Mouse (Mus musculus) frontal cortex, postnatal 25 days (tissue): ENCODE measurements around the gene Pld5.

Experiments
- DNase-seq, 2 experiments: peaks; one replicate each; pipeline ENCODE4 v3.0.0; 2022; ENCODE audit warnings: low spot score in 2 of 2

Pld5 gene

DNA sequence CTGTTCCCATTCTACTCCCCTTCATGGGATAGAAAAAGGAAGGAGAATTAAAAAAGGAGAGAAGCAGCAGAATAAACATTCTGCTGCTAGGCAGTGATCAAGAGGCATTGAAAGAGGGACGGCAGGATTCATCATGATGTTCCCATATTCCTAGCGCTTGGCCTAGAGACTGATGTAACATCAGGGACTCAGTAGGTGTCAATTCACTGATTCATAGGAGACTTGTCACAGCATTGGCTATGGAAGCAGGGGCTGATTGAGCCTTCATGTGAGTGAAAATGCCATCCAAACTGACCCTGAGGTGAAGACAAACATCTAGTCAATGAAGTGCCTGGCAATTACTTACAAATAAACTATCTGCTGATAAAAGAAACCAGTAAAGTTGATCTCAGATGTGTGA lies 324.3 kb downstream of the Pld5 start:
- DNase-seq: no peak

DNA sequence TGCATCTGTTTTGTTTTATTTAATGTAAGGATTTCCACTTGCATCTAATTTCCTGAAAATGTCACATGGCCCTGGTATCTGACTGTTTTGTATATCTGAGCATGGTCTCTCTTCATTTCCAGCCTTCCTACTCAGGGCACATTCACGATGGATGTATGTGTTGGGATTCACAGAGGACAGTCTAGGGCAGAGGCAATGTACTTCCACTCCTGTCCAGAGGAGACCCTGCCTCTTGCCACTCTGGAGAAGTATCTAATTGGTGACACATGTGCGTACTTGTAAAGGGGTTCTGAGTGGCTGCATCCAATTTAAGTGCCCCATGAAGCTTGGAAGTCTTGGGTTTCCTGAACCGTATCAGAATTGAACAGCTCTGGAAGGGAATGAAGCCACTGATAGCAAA lies 324.7 kb downstream of the Pld5 start:
- DNase-seq: no peak

DNA sequence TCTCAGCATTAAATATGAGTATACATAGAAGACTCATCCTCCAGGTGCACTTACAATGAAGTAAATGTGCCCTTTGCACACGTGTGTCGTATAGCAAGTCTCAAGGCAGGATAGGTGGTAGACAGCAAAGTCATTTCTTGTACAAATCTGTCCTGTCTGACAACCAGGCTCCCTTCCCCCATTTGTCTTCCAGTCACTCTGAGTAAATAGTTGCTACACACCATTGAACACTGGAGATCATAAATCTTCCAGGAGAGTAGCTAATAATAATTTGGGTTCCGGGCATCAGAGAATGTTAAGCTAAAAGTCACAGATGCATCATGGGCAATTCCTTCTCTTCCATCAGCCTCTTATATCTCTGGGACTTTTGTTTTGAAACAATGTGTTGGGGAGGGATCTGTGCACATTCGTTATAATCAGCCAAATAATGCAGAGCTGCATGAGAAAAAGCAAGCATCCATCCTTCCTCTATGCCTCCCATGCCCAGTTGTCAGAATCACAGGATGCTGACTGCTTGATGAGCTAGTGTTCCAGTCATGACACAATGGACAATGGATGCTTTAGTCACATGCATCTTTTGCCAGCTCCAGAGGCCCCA lies 328.3 kb downstream of the Pld5 start:
- DNase-seq: no peak

DNA sequence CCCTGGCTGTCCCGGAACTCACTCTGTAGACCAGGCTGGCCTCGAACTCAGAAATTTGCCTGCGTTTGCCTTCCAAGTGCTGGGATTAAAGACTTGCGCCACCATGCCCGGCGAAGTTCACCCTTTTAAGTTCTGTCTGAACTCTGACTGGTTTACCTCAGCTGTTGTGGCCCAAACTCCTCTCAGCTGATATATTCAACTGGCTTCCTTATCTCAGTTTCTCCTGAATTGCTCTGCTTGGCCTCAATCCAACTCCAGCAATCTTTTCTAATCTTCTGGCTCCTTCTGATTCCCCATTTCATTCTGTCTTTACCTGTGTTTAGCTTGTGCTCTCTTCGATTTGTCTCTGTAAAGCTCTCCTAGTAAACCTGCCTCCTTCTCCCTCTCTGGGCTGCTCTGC lies 331.9 kb downstream of the Pld5 start:
- no peak for DNase-seq

DNA sequence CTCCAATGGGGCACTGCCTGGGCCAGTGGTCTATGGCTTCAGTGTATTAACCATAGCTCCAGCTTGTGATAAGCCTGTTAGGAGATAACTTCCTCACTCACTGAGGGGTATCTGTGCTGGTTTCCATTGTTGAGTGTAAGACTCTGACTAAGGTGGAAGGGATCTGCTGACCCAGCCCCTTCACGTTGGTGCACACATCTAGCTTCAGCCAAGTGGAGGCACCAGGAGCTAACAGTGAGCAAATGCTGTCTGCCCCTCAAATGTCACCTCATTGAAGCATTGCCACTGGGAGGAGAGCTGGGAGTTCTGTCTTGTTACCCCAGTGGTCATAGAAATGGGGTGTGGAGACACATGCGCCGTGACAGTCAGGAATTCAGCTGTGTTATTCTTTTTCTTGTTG lies 336.4 kb downstream of the Pld5 start:
- no peak for DNase-seq

DNA sequence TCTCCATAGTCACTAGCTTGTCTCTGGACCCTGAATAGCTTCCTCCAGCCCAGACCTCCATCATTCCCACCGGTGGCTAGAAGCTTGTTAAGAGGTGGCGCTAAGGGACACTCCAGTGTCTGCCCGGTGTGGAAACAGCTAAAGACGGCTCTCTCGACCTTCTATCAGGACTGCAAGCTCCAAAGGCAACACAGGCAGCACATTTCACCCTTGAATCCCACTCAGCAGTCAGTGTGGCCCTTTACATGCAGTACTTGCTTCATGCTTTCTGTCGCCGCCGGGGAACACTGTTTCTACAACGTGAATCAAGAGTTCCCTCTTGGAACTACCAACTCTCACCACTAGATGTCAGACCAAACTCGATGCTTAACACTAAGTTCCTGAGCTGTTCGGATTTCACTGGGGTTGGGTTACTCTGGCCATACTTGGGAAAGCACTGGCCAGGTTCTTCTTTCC lies 338.8 kb downstream of the Pld5 start:
- DNase-seq: peak; percentile 18 to 59

DNA sequence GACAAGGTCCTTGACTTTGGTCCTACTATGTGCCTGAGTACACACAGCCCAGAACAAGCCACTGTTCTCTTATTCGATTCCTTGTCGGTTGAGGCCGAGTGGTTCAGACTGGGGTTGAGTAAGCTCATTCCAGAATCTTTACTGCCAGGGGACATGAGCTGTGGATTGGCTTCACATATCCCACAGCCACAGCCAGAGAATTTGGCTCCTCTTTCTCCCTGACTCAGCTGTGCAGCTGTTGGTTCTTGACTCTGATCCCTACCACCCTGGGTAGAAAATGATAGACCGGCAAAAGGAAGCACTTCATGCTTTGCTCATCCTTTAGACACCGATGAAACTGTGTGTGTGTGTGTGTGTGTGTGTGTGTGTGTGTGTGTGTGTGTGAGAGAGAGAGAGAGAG lies 343.7 kb downstream of the Pld5 start:
- DNase-seq: no peak

DNA sequence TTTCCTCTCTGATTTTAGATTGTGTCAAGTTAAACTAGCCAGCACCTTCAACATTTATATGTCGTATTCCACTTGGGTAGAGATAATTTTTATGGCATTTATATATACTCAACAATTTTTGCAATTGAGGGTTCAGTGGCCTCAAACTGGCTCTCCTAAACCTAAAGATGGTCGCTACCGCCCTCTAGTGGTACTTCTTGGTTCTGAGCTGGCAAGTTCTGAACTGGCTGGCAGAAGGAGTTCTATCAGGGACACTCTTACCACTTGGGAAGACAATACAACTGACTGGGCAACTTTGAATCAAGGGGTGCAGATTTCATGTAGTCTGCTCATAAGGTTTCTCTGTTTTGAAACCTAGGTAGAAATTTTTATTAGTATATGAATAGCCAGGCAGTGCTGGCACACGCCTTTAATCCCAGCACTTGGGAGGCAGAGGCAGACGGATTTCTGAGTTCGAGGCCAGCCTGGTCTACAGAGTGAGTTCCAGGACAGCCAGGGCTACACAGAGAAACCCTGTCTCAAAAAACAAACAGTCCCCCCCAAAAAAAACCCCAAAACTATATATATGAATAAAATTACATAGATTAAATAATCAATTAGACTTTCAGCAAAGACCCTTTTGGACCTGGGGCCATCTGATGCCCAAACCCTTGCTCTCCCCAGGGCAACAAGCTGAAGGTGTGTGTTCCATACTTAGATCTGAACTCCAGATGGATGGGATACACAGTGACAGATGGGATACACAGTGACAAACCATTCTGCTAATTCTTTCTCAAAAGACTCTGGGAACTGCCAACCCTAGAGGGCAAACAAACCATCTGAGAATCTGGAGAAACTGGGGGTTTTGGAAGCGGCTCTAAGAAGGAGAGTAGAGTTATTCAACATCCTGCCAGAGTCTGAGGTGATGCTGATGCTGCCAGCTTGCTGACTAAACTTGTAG lies 351.0 kb downstream of the Pld5 start:
- peak; percentile 75 to 82 for DNase-seq

DNA sequence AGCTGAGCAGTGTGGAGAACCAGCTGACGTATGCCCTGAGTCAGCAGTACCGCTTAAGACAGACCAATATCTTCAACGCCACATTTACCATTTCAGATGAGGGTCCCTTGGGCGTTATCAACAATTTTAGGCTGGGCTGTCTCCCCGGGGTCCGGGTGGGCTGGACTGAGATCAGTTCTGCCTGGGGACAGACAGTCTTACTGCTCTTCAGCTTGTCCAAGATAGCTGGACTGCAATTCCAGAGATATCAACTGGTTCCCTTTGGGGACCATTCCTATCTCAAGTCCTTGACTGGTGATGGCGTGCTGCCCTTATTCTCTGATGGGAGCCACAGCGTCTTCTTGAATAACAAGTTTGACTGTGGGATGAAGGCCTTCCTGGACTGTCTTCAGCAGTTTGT lies 354.0 kb downstream of the Pld5 start:
- DNase-seq: no peak

DNA sequence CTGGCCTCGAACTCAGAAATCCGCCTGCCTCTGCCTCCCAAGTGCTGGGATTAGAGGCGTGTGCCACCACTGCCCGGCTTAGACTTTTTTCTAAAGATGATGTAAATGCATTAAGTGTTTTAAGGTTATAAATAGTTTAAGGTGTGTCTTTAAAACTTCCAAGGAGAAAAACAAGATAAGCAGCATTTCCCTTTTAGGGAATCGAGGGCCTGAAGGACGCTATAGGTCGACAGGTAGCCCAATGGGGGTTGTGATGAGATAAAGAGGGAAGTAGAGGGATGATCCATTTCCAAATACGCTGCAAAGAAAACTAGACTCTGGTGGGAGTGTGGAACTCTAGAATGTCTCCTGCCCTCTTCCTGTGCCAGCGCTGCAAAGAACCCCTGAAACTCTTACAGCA lies 355.1 kb downstream of the Pld5 start, which contains the start of gene Gm38100:
Gm38100 (plus strand) TSS at position 301 of the 400 bp plus-strand sequence.
- no peak for DNase-seq

DNA sequence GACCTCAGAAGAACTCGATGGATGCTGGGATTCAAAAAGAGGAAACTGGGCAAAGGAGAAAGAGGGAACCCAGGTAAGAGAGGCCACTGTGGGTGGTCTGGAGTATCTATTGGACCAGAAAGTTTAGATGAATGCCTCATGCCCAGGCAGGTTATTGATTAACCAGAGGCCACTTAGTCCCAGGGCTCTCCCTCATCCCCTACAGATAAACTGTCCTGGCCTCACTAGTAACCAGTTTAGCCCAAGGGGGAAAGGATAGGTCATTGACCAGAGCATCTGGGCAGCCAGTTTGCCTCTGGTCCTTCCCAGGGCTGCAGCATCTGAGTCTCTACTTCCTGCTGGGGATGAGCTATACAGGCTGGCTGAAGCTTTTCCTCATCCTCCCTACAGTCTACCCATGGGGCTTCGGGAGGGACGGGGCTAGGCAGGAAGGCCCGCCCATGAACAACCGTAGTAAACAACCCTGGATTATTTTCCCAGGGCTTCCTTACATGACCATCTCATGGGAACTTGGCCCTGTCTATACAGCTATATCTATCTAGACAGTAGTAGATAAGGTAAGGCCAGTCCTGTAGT lies 361.3 kb downstream of the Pld5 start:
- no peak for DNase-seq
